Mouse (Mus musculus) intestine, embryonic 14.5 days (tissue): ENCODE results near the gene Bclaf1. TPM values are rescaled to one million over a fixed set of nuclear protein-coding genes. Genes with fewer than 3 reads are reported as not detected.

Source experiments
- ATAC-seq: fragments of 200-750 bp; cut with Nextera tagmentation; replicated peaks from 2 replicates; pipeline ENCODE4 v1.8.0; 2017; ENCODE audit warnings: low read depth, moderate number of reproducible peaks, moderate TSS enrichment, moderate library complexity; ENCODE audit not compliant: low FRiP score, low TSS enrichment
- DNase-seq: peaks from one replicate; pipeline ENCODE4 v3.0.0-alpha.2; 2018; ENCODE audit warnings: low spot score
- H3K27ac ChIP-seq: fragments of 300-500 bp; sonication (generic); 2 replicates; pipeline ENCODE4 v1.5.1; 2014; ENCODE audit warnings: low read depth, mild to moderate bottlenecking, control low read depth
- H3K27me3 ChIP-seq: fragments of 300-500 bp; sonication (generic); replicated peaks from 2 replicates; pipeline ENCODE4 v1.6.1; 2014; ENCODE audit warnings: low read length, control low read depth; ENCODE audit not compliant: control insufficient read depth, insufficient read depth
- H3K36me3 ChIP-seq: fragments of 300-500 bp; sonication (generic); 2 replicates; pipeline ENCODE4 v1.6.1; 2014; ENCODE audit warnings: low read length, control low read depth; ENCODE audit not compliant: control insufficient read depth, insufficient read depth
- H3K4me1 ChIP-seq: fragments of 300-500 bp; sonication (generic); replicated peaks from 2 replicates; pipeline ENCODE4 v1.6.1; 2014; ENCODE audit warnings: low read length, control low read depth, mixed read lengths; ENCODE audit not compliant: control insufficient read depth, insufficient read depth
- H3K4me2 ChIP-seq: fragments of 300-500 bp; sonication (generic); 2 replicates; pipeline ENCODE4 v1.6.1; 2014; ENCODE audit warnings: low read length
- H3K4me3 ChIP-seq: fragments of 300-500 bp; sonication (generic); 2 replicates; pipeline ENCODE4 v1.5.1; 2014; ENCODE audit warnings: low read depth, low read length, control low read depth, mixed read lengths
- H3K9ac ChIP-seq: fragments of 300-500 bp; sonication (generic); 2 replicates; pipeline ENCODE4 v1.6.1; 2014; ENCODE audit warnings: mild to moderate bottlenecking, low read length
- H3K9me3 ChIP-seq: fragments of 300-500 bp; sonication (generic); 2 replicates; pipeline ENCODE4 v1.6.1; 2016; ENCODE audit warnings: low read length, control low read depth; ENCODE audit not compliant: control insufficient read depth
- WGBS: fragments of 180-500 bp; shearing (Covaris S2); extraction: QIAGEN DNeasy Blood & Tissue Kit; methylation state at CpG from one replicate; pipeline ENCODE4 v1.1.7; 2014; 5-methylcytosine and 5-hydroxymethylcytosine counted together
- polyA plus RNA-seq: library from polyadenylated mRNA; unstranded; fragments of >200 nt; fragmentation: Nextera tagmentation; extraction: Ambion mirVana; gene quantifications from 2 replicates; pipeline ENCODE4 v1.2.1, GENCODE M21; 2014

The Bclaf1 gene
- polyA plus RNA-seq: 129 and 148 TPM in 2 replicates

- Histone ChIP-seq H3K27ac (peak within 1 kb of the TSS; percentile 95), H3K4me2 (peak within 1 kb of the TSS; percentile 66), H3K9me3 (no peaks in the 10 kb centered on the region), H3K4me1 (peaks cover 14% of the 10 kb centered on the region), H3K27me3 (no peaks in the 10 kb centered on the region), H3K4me3 (peak within 1 kb of the TSS; percentile 96), H3K9ac (peak within 1 kb of the TSS; percentile 94), H3K36me3 (peaks cover 6% of the 10 kb centered on the region; the same call in 1 of the 2 replicates)
- peak; percentile 99 for ATAC-seq
- under 1% methylated on average over 84 of the region's 84 CpGs for WGBS
- DNase-seq: peak; percentile 99
Observed at GRCm38 (mm10) chr10:20311918-20312735, at the start of gene Bclaf1. Gene Bclaf1 (plus strand): TSS chr10:20312469.

- H3K27me3 ChIP-seq: no peaks in the 10 kb centered on the region
- DNase-seq (no peak), ATAC-seq (no peak)
- no peak overlapping the region for H3K9ac ChIP-seq
- H3K4me2 ChIP-seq: no peak overlapping the region
- no peaks in the 10 kb centered on the region for H3K4me1 ChIP-seq
- H3K9me3 ChIP-seq: no peaks in the 10 kb centered on the region
- no peak overlapping the region for H3K4me3 ChIP-seq
- WGBS: 83% methylated on average over 6 of the region's 6 CpGs
- H3K27ac ChIP-seq: no peak overlapping the region
- H3K36me3 ChIP-seq: no peaks in the 10 kb centered on the region
Observed at GRCm38 (mm10) chr10:20262896-20263295, 49.4 kb upstream of the Bclaf1 start.

GRCm38 (mm10) chr10:20264479-20264878, 47.8 kb upstream of the Bclaf1 start:
- H3K27me3 ChIP-seq: no peaks in the 10 kb centered on the region
- 94% methylated on average over 7 of the region's 7 CpGs for WGBS
- DNase-seq (no peak), ATAC-seq (no peak)
- no peak overlapping the region for H3K27ac ChIP-seq
- no peaks in the 10 kb centered on the region for H3K9me3 ChIP-seq
- no peaks in the 10 kb centered on the region for H3K36me3 ChIP-seq
- no peak overlapping the region for H3K9ac ChIP-seq
- H3K4me1 ChIP-seq: no peaks in the 10 kb centered on the region
- H3K4me2 ChIP-seq: no peak overlapping the region
- H3K4me3 ChIP-seq: no peak overlapping the region

- DNase-seq (no peak), ATAC-seq (no peak)
- H3K9ac ChIP-seq: no peak overlapping the region
- H3K27ac ChIP-seq: no peak overlapping the region
- no peak overlapping the region for H3K4me3 ChIP-seq
- no peak overlapping the region for H3K4me2 ChIP-seq
- H3K36me3 ChIP-seq: no peaks in the 10 kb centered on the region
- WGBS: 71% methylated on average over 10 of the region's 10 CpGs
- H3K9me3 ChIP-seq: no peaks in the 10 kb centered on the region
- no peaks in the 10 kb centered on the region for H3K27me3 ChIP-seq
- H3K4me1 ChIP-seq: no peaks in the 10 kb centered on the region
Observed at GRCm38 (mm10) chr10:20267032-20267431, 45.2 kb upstream of the Bclaf1 start.

GRCm38 (mm10) chr10:20268945-20269344, 43.3 kb upstream of the Bclaf1 start:
- WGBS: 58% methylated on average over 7 of the region's 7 CpGs
- DNase-seq: no peak
- no peak overlapping the region for H3K27ac ChIP-seq

GRCm38 (mm10) chr10:20272380-20272779, 39.9 kb upstream of the Bclaf1 start:
- no peak for DNase-seq
- Histone ChIP-seq H3K36me3 (no peaks in the 10 kb centered on the region), H3K27me3 (no peaks in the 10 kb centered on the region), H3K4me2 (no peak overlapping the region), H3K9ac (no peak overlapping the region), H3K27ac (no peak overlapping the region), H3K4me1 (no peaks in the 10 kb centered on the region), H3K4me3 (no peak overlapping the region), H3K9me3 (no peaks in the 10 kb centered on the region)
- 75% methylated on average over 5 of the region's 5 CpGs for WGBS
- ATAC-seq: no peak

More at GRCm38 (mm10) chr10:20268945-20269344, 43.3 kb upstream of the Bclaf1 start:
- H3K4me3 ChIP-seq: no peak overlapping the region
- no peaks in the 10 kb centered on the region for H3K36me3 ChIP-seq
- no peaks in the 10 kb centered on the region for H3K27me3 ChIP-seq
- no peaks in the 10 kb centered on the region for H3K4me1 ChIP-seq
- no peak overlapping the region for H3K9ac ChIP-seq
- no peaks in the 10 kb centered on the region for H3K9me3 ChIP-seq
- ATAC-seq: no peak
- no peak overlapping the region for H3K4me2 ChIP-seq

- ATAC-seq: no peak
- Histone ChIP-seq H3K4me3 (no peak overlapping the region), H3K4me2 (no peak overlapping the region), H3K9me3 (no peaks in the 10 kb centered on the region), H3K9ac (no peak overlapping the region), H3K27me3 (no peaks in the 10 kb centered on the region), H3K27ac (no peak overlapping the region), H3K4me1 (no peaks in the 10 kb centered on the region), H3K36me3 (no peaks in the 10 kb centered on the region)
- 64% methylated on average over 15 of the region's 15 CpGs for WGBS
- no peak for DNase-seq
Observed at GRCm38 (mm10) chr10:20273278-20273677, 39.0 kb upstream of the Bclaf1 start.

- Histone ChIP-seq H3K27ac (no peak overlapping the region), H3K4me2 (no peak overlapping the region), H3K9me3 (no peaks in the 10 kb centered on the region), H3K4me3 (no peak overlapping the region), H3K4me1 (no peaks in the 10 kb centered on the region), H3K36me3 (no peaks in the 10 kb centered on the region), H3K9ac (no peak overlapping the region), H3K27me3 (no peaks in the 10 kb centered on the region)
- WGBS: 82% methylated on average over 9 of the region's 9 CpGs
- DNase-seq (no peak), ATAC-seq (no peak)
Observed at GRCm38 (mm10) chr10:20274022-20274421, 38.2 kb upstream of the Bclaf1 start.

- DNase-seq: no peak
- WGBS: 43% methylated on average over 2 of the region's 2 CpGs
- H3K27ac ChIP-seq: no peak overlapping the region
- peaks cover 13% of the 10 kb centered on the region; the same call in 1 of the 2 replicates for H3K4me1 ChIP-seq
- no peaks in the 10 kb centered on the region for H3K9me3 ChIP-seq
- no peaks in the 10 kb centered on the region for H3K27me3 ChIP-seq
- no peak overlapping the region for H3K4me3 ChIP-seq
- H3K4me2 ChIP-seq: no peak overlapping the region
- ATAC-seq: no peak
- H3K36me3 ChIP-seq: no peaks in the 10 kb centered on the region
- H3K9ac ChIP-seq: no peak overlapping the region
Observed at GRCm38 (mm10) chr10:20281456-20281855, 30.8 kb upstream of the Bclaf1 start.
